Mouse (Mus musculus) ES-E14 (cell line): ENCODE results near the gene Dytn. TPM values are rescaled to one million over a fixed set of nuclear protein-coding genes. Genes with fewer than 3 reads are reported as not detected.

ENCODE experiments used
- DNase-seq: peaks from one replicate; pipeline ENCODE4 v3.0.0-alpha.2; 2013; ENCODE audit warnings: low read depth, low spot score
- H3K27ac ChIP-seq: 2 replicates; pipeline ENCODE4 v1.5.1; 2012; ENCODE audit warnings: low read depth, mild to moderate bottlenecking, low read length, moderate library complexity, mixed read lengths; ENCODE audit not compliant: poor library complexity, insufficient read depth, severe bottlenecking
- H3K36me3 ChIP-seq: 2 replicates; pipeline ENCODE4 v1.6.1; 2012; ENCODE audit warnings: mild to moderate bottlenecking, low read length, moderate library complexity, mixed read lengths; ENCODE audit not compliant: control insufficient read depth, poor library complexity, insufficient read depth, severe bottlenecking
- H3K4me1 ChIP-seq, 2 experiments: fragments of 150-350 bp in 1 of 2; sonication (generic) in 1 of 2; 2 replicates each; pipeline ENCODE4 v1.6.1; 2012; ENCODE audit warnings: low read length in 2 of 2, mild to moderate bottlenecking in 1 of 2, mixed read lengths in 1 of 2; ENCODE audit not compliant: control insufficient read depth in 2 of 2, insufficient read depth in 2 of 2, poor library complexity in 1 of 2
- H3K4me3 ChIP-seq, 2 experiments: fragments of 150-350 bp in 1 of 2; sonication (generic) in 1 of 2; 2 replicates each; pipeline ENCODE4 v1.5.1; 2012; ENCODE audit warnings: low read length in 2 of 2, low read depth in 1 of 2, mild to moderate bottlenecking in 1 of 2, mixed read lengths in 1 of 2; ENCODE audit not compliant: insufficient read depth in 1 of 2, poor library complexity in 1 of 2, severe bottlenecking in 1 of 2
- H3K9ac ChIP-seq: 2 replicates; pipeline ENCODE4 v1.6.1; 2012; ENCODE audit warnings: low read depth, mild to moderate bottlenecking, low read length, mixed read lengths; ENCODE audit not compliant: poor library complexity, insufficient read depth, severe bottlenecking
- H3K9me3 ChIP-seq: fragments of 150-350 bp; sonication (generic); 2 replicates; pipeline ENCODE4 v1.6.1; 2012; ENCODE audit warnings: low read depth, mild to moderate bottlenecking, low read length; ENCODE audit not compliant: control insufficient read depth, insufficient read depth
- CHD2 ChIP-seq: IDR thresholded peaks from 2 replicates; pipeline ENCODE4 v1.6.1; 2014; ENCODE audit warnings: mild to moderate bottlenecking, low read depth, low read length, inconsistent platforms
- HCFC1 ChIP-seq: IDR thresholded peaks from 2 replicates; pipeline ENCODE4 v1.6.1; 2012; ENCODE audit warnings: low read length, inconsistent platforms, borderline replicate concordance; ENCODE audit not compliant: insufficient read depth
- MAFK ChIP-seq: IDR thresholded peaks from 2 replicates; pipeline ENCODE4 v1.6.1; 2014; ENCODE audit warnings: mild to moderate bottlenecking, low read depth, low read length, inconsistent platforms; ENCODE audit not compliant: insufficient read depth
- ZC3H11A ChIP-seq: IDR thresholded peaks from 2 replicates; pipeline ENCODE4 v1.6.1; 2012; ENCODE audit warnings: low read depth, mild to moderate bottlenecking, inconsistent platforms, low read length, borderline replicate concordance
- ZNF384 ChIP-seq: IDR thresholded peaks from 2 replicates; pipeline ENCODE4 v1.6.1; 2012; ENCODE audit warnings: low read depth, low read length, inconsistent platforms
- in situ Hi-C, 2 experiments: fragments of 600-800 bp; cut with MboI; formaldehyde crosslinking; loops; one replicate each; pipeline ENCODE4 v1.15.1; 2025; ENCODE audit warnings: low sequenced_read_pairs in 2 of 2, inconsistent platforms in 1 of 2; ENCODE audit not compliant: unreplicated experiment in 2 of 2
- total RNA-seq: library from RNA; depleted of rRNA; stranded (reverse); fragments of 300-350 nt; gene quantifications from 2 replicates; pipeline ENCODE4 v1.2.3, GENCODE M21; 2012; rRNA removed

Dytn gene
- total RNA-seq, result not detected in 2 replicates

- Histone ChIP-seq H3K4me1 (no peaks in the 10 kb centered on the region), H3K9me3 (no peaks in the 10 kb centered on the region), H3K4me3 (no peak within 1 kb of the TSS), H3K36me3 (no peaks in the 10 kb centered on the region), H3K9ac (no peak within 1 kb of the TSS), H3K27ac (no peak within 1 kb of the TSS)
- in situ Hi-C loops, result no loop called here
- no peak for DNase-seq
- TF ChIP-seq CHD2, result no peak
- TF ChIP-seq ZC3H11A, result no peak
- no peak for TF ChIP-seq MAFK
- no peak for TF ChIP-seq HCFC1
- no peak for TF ChIP-seq ZNF384
Observed at GRCm38 (mm10) chr1:63686827-63687226, at the start of gene Dytn. Dytn (minus strand) TSS chr1:63686927.

GRCm38 (mm10) chr1:63730240-63730771 is 43.6 kb upstream of the Dytn start, which contains the start of the genes Mdh1b and Fastkd2:
Mdh1b (minus strand) TSS chr1:63730318.
Fastkd2 (plus strand) TSS chr1:63730614.
- Histone ChIP-seq H3K9ac (peak within 1 kb of the TSS; percentile 80), H3K27ac (no peak within 1 kb of the TSS), H3K4me3 (peak within 1 kb of the TSS; percentile 76 to 84), H3K36me3 (no peaks in the 10 kb centered on the region), H3K9me3 (no peaks in the 10 kb centered on the region), H3K4me1 (peaks cover 0 to 2% of the 10 kb centered on the region in 2 experiments; a peak in 1 of 4 replicates)
- DNase-seq, result peak; percentile 91
- peak; percentile 83 for TF ChIP-seq HCFC1
- no peak for TF ChIP-seq ZNF384
- 0 out of 2 replicates have a peak, but pooled peaks have one; percentile 6 for TF ChIP-seq ZC3H11A
- in situ Hi-C loops, result no loop called here

GRCm38 (mm10) chr1:63729796-63730195 is 43.1 kb upstream of the Dytn start:
- no peak for TF ChIP-seq CHD2
- TF ChIP-seq MAFK, result no peak
- TF ChIP-seq ZC3H11A, result no peak
- TF ChIP-seq HCFC1, result no peak
- TF ChIP-seq ZNF384, result no peak
- Histone ChIP-seq H3K9ac (0 out of 2 replicates have a peak overlapping the region, but pooled peaks have one; percentile 49), H3K27ac (no peak overlapping the region), H3K4me3 (peak overlapping the region; percentile 76 to 84), H3K4me1 (peaks cover 0 to 2% of the 10 kb centered on the region in 2 experiments; a peak in 1 of 4 replicates), H3K36me3 (no peaks in the 10 kb centered on the region), H3K9me3 (no peaks in the 10 kb centered on the region)
- DNase-seq, result no peak
- in situ Hi-C loops, result no loop called here

- DNase-seq, result no peak
- H3K4me3 ChIP-seq, result no peak overlapping the region
- no peaks in the 10 kb centered on the region for H3K4me1 ChIP-seq
- H3K9me3 ChIP-seq, result no peaks in the 10 kb centered on the region
- H3K27ac ChIP-seq, result no peak overlapping the region
- H3K36me3 ChIP-seq, result no peaks in the 10 kb centered on the region
- no peak overlapping the region for H3K9ac ChIP-seq
- in situ Hi-C loops, result no loop called here
- no peak for TF ChIP-seq CHD2
- TF ChIP-seq ZC3H11A, result no peak
Observed at GRCm38 (mm10) chr1:63720161-63720560, 33.4 kb upstream of the Dytn start.

- H3K27ac ChIP-seq, result no peak overlapping the region
- H3K4me1 ChIP-seq, result no peaks in the 10 kb centered on the region
- no peaks in the 10 kb centered on the region for H3K9me3 ChIP-seq
- no peaks in the 10 kb centered on the region for H3K36me3 ChIP-seq
- H3K4me3 ChIP-seq, result no peak overlapping the region
- no peak overlapping the region for H3K9ac ChIP-seq
- in situ Hi-C loops, result no loop called here
- no peak for DNase-seq
- TF ChIP-seq MAFK (no peak), CHD2 (no peak), ZC3H11A (no peak), HCFC1 (no peak), ZNF384 (no peak)
Observed at GRCm38 (mm10) chr1:63708876-63709275, 22.1 kb upstream of the Dytn start.
